Mouse (Mus musculus): Measurements from ENCODE around the gene Szrd1.

- TF ChIP-seq CTCF (IDR thresholded peaks at IDR 0.05; ENCODE audit: borderline replicate concordance, control insufficient read depth, extremely low read depth, insufficient read depth, low read length, poor library complexity) (no peak), POLR2A (IDR thresholded peaks at IDR 0.05; ENCODE audit: control insufficient read depth, extremely low read depth, insufficient read depth, low read length, poor library complexity) (no peak)
Measured at GRCm38 (mm10) chr4:141064104-141064659, 75.4 kb downstream of the Szrd1 start.

Measured in thymus, adult 2 months (tissue).